Mouse (Mus musculus) forebrain, embryonic 16.5 days (tissue): Measurements from ENCODE around the gene Abcg2. TPM values are rescaled to one million over a fixed set of nuclear protein-coding genes. Genes with fewer than 3 reads are reported as not detected.
"Not testable (repeated sequence)": the region's sequence is repeated elsewhere in the genome, so short reads cannot be mapped to it uniquely, and the experiment has no call there.

Experiments used
- ATAC-seq: fragments of 200-750 bp; cut with Nextera tagmentation; 2 replicates; pipeline ENCODE4 v1.8.0; 2017; ENCODE audit warnings: mild to moderate bottlenecking, moderate library complexity
- H3K27ac ChIP-seq: fragments of 300-500 bp; sonication (generic); 2 replicates; pipeline ENCODE4 v1.5.1; 2014; ENCODE audit warnings: low read length, control low read depth
- H3K27me3 ChIP-seq: fragments of 300-500 bp; sonication (generic); replicated peaks from 2 replicates; pipeline ENCODE4 v1.6.1; 2014; ENCODE audit warnings: low read length; ENCODE audit not compliant: control insufficient read depth, insufficient read depth
- H3K36me3 ChIP-seq: fragments of 300-500 bp; sonication (generic); 2 replicates; pipeline ENCODE4 v1.6.1; 2014; ENCODE audit not compliant: control insufficient read depth, insufficient read depth
- H3K4me1 ChIP-seq: fragments of 300-500 bp; sonication (generic); replicated peaks from 2 replicates; pipeline ENCODE4 v1.6.1; 2014; ENCODE audit warnings: low read length; ENCODE audit not compliant: control insufficient read depth, insufficient read depth
- H3K4me2 ChIP-seq: fragments of 300-500 bp; sonication (generic); 2 replicates; pipeline ENCODE4 v1.6.1; 2014; ENCODE audit warnings: mild to moderate bottlenecking, low read length, control low read depth
- H3K4me3 ChIP-seq: fragments of 300-500 bp; sonication (generic); replicated peaks from 2 replicates; pipeline ENCODE4 v1.5.1; 2014; ENCODE audit warnings: mild to moderate bottlenecking, low read length, control low read depth
- H3K9ac ChIP-seq: fragments of 300-500 bp; sonication (generic); replicated peaks from 2 replicates; pipeline ENCODE4 v1.6.1; 2014; ENCODE audit warnings: low read depth, low read length, control low read depth
- H3K9me3 ChIP-seq: fragments of 300-500 bp; sonication (generic); 2 replicates; pipeline ENCODE4 v1.6.1; 2016; ENCODE audit warnings: low read length; ENCODE audit not compliant: control insufficient read depth
- WGBS: fragments of 180-500 bp; shearing (Covaris S2); extraction: QIAGEN DNeasy Blood & Tissue Kit; methylation state at CpG from one replicate; pipeline ENCODE4 v1.1.7; 2014; 5-methylcytosine and 5-hydroxymethylcytosine counted together
- polyA plus RNA-seq: library from polyadenylated mRNA; unstranded; fragments of >200 nt; fragmentation: Nextera tagmentation; extraction: Ambion mirVana; gene quantifications from 2 replicates; pipeline ENCODE4 v1.2.1, GENCODE M21; 2015

The Abcg2 gene
- polyA plus RNA-seq, 1 experiment from 2014 or later: 33.5 TPM

DNA sequence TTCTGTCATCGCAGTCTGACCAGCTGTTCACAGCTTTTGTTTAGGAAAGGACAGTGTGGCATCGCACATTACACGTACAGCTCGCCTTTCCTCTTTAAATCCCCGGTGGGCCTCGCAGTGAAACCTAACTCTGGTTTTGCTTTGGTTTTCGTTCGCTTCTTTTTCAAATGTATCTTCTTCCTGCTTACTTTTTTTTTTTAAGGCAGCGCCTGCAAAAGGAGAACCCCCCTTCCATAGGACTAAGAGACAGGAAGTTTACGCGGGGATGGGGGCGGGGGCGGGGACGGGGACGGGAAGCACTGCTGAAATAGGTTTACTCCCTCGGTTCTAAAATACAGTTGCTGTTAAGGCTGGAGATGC is 12.0 kb downstream of the Abcg2 start:
- peak overlapping the region; percentile 28 for H3K4me3 ChIP-seq
- H3K36me3 ChIP-seq: no peaks in the 10 kb centered on the region
- no peaks in the 10 kb centered on the region for H3K4me1 ChIP-seq
- peak; percentile 83 for ATAC-seq
- no peak overlapping the region for H3K27ac ChIP-seq
- WGBS: 14% methylated on average over 16 of the region's 16 CpGs
- H3K27me3 ChIP-seq: no peaks in the 10 kb centered on the region
- peak overlapping the region; percentile 16 for H3K9ac ChIP-seq
- no peaks in the 10 kb centered on the region for H3K9me3 ChIP-seq
- H3K4me2 ChIP-seq: peak overlapping the region; percentile 44

GRCm38 (mm10) chr6:58602119-58602518 is 17.8 kb downstream of the Abcg2 start:
- 77% methylated on average over 1 of the region's 1 CpGs for WGBS
- not testable (repeated sequence) for H3K4me2 ChIP-seq, H3K9me3 ChIP-seq, H3K27ac ChIP-seq, H3K9ac ChIP-seq, H3K4me3 ChIP-seq, ATAC-seq, H3K36me3 ChIP-seq, H3K4me1 ChIP-seq, H3K27me3 ChIP-seq

GRCm38 (mm10) chr6:58602991-58603390 is 18.7 kb downstream of the Abcg2 start:
- ATAC-seq, H3K9me3 ChIP-seq, H3K36me3 ChIP-seq, H3K9ac ChIP-seq, H3K27ac ChIP-seq, H3K4me3 ChIP-seq, H3K4me1 ChIP-seq, H3K27me3 ChIP-seq, H3K4me2 ChIP-seq: not testable (repeated sequence)

- not testable (repeated sequence) for H3K9ac ChIP-seq, H3K9me3 ChIP-seq, H3K27ac ChIP-seq, H3K4me2 ChIP-seq, H3K4me3 ChIP-seq, H3K36me3 ChIP-seq, H3K27me3 ChIP-seq, H3K4me1 ChIP-seq
- peak; percentile 69 for ATAC-seq
- 84% methylated on average over 3 of the region's 3 CpGs for WGBS
These were observed 19.3 kb downstream of the Abcg2 start for GRCm38 (mm10) chr6:58603485-58604090.

DNA sequence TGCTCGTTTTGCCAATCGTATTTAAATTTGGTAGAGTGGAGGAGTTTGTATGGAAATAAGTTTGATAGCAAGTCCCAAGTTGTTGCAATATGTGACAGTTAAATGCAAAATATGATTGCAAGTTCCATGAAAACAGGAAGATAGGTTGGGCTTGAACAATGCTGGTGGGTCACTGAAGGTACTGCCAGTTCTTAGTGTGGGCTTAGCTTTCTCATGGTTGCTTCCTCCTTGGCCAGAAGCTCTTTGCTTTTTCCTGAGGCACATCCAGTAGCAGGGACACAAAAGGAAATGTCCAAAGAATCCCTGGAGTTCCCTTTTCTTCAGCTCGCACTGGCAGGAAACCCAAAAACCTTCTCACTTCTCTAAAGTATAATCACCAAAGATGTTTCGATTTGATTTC is 22.3 kb downstream of the Abcg2 start:
- WGBS: 91% methylated on average over 4 of the region's 4 CpGs
- Histone ChIP-seq H3K27ac (no peak overlapping the region), H3K9me3 (peaks cover 10% of the 10 kb centered on the region), H3K27me3 (no peaks in the 10 kb centered on the region), H3K9ac (no peak overlapping the region), H3K4me3 (no peak overlapping the region), H3K4me1 (no peaks in the 10 kb centered on the region), H3K36me3 (no peaks in the 10 kb centered on the region), H3K4me2 (no peak overlapping the region)
- ATAC-seq: no peak

GRCm38 (mm10) chr6:58608422-58608821 is 24.1 kb downstream of the Abcg2 start:
- no peaks in the 10 kb centered on the region for H3K36me3 ChIP-seq
- no peak for ATAC-seq
- no peak overlapping the region for H3K4me3 ChIP-seq
- no peak overlapping the region for H3K9ac ChIP-seq
- H3K4me2 ChIP-seq: no peak overlapping the region
- WGBS: 83% methylated on average over 2 of the region's 2 CpGs
- H3K27me3 ChIP-seq: no peaks in the 10 kb centered on the region
- peaks cover 9% of the 10 kb centered on the region for H3K9me3 ChIP-seq
- H3K4me1 ChIP-seq: no peaks in the 10 kb centered on the region
- no peak overlapping the region for H3K27ac ChIP-seq

DNA sequence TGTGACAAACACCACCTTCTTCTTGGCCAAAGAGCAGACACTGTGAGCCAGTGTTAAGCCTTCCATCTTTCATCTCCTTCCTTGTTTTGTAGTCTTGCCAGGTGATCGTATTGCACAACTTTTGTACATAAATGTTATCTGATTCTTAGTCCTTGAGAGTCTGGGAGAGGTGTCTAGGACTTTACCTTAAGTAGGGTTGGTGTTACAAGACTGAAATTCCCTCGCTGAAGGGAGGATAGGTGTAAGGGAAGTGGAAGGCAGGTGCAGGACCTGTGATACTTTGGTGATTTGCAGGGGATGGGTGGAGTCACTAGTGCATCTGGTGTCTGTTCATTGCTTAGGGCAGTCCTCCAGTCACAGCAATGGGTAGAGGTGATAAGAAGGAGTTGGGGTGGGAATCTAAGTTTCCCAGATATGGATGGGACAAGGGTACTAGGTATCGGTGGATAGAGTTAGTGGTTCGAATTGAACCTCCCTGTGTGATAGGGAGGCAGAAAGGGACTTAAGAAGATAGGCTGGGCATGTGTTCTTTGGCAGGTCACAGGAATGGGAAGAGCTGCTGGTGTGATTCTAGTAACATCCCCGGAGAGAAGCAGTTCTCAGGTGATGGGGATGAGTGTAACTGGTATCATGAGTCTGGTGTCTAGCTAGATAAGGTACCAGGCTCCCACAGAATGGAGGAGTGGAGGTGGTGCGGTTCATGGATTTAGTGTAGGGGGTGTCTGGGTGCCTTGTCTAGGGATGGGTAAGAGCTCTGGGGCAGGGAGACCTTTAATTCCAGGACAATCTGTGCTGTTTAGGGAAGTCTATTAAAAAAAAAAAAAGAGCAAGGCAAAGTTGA is 25.8 kb downstream of the Abcg2 start:
- Histone ChIP-seq H3K27ac (no peak overlapping the region), H3K4me1 (no peaks in the 10 kb centered on the region), H3K27me3 (no peaks in the 10 kb centered on the region), H3K9ac (no peak overlapping the region), H3K4me2 (no peak overlapping the region), H3K9me3 (peaks cover 8% of the 10 kb centered on the region), H3K4me3 (no peak overlapping the region), H3K36me3 (no peaks in the 10 kb centered on the region)
- ATAC-seq: no peak
- 81% methylated on average over 6 of the region's 6 CpGs for WGBS

DNA sequence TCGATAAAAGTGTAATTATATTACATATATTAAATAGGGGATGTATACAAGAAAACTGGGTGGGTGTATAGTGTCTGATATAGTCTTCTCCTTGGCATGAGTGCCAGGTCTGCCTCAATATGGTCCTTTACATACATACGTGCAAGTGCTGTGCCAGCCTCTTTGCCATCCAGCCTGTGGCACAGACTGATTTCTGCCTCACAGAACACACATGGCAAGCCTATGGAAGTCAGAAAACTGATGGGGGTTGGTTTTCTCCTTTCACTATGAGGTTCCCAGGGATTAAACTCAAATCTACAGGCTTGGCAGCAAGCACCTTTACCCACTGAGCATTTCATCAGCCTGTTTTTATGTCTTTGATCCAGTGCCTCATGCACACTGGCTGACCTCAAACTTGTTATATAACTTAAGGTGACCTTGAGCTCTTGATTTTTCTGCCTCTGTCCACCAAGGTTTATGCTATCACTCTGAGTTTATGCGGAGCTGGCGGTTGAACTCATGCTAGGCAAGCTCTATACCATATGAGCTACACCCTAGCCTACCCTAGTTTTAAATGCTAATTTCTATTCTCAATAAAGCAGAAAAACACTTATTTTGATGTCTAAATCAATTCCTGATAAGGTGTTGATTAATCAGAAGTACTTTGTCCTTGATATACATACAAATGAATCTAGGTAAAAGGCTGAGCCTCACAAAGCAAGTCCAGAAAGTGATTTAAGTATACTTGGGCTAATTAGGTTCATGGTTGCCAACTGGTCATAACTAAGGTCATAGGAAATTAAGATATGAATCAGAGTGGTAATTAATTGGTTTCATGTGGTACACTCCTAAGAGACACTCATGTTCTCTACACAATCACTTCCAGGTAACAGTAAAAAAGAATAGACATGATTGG is 26.7 kb downstream of the Abcg2 start:
- 67% methylated on average over 4 of the region's 4 CpGs for WGBS
- Histone ChIP-seq H3K9me3 (peaks cover 8% of the 10 kb centered on the region), H3K4me2 (no peak overlapping the region), H3K36me3 (no peaks in the 10 kb centered on the region), H3K9ac (no peak overlapping the region), H3K4me3 (no peak overlapping the region), H3K27ac (no peak overlapping the region), H3K4me1 (no peaks in the 10 kb centered on the region), H3K27me3 (no peaks in the 10 kb centered on the region)
- ATAC-seq: peak; percentile 64; the same call in 1 of the 2 replicates

DNA sequence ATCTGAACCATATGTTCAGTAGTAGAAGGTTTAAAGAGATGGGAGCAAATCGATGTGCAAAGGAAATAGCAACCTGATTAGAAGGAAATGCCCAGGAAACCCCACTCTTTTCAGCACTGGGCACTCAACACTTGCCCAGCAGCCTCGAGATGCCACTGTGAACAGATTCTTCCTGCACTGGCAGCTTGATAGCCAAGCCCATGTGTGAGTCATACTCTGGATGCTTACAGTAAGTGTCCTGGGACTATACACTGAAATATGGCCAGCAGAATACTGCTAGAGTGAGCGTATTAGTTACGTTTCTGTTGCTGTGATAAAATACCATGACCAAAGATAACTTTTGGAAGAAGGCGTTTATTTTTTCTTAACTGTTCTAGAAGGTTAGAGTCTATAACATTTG is 39.8 kb downstream of the Abcg2 start:
- H3K36me3 ChIP-seq: no peaks in the 10 kb centered on the region
- 87% methylated on average over 5 of the region's 5 CpGs for WGBS
- H3K9me3 ChIP-seq: no peaks in the 10 kb centered on the region
- H3K4me2 ChIP-seq: no peak overlapping the region
- no peak overlapping the region for H3K4me3 ChIP-seq
- no peaks in the 10 kb centered on the region for H3K4me1 ChIP-seq
- no peak overlapping the region for H3K27ac ChIP-seq
- no peak overlapping the region for H3K9ac ChIP-seq
- ATAC-seq: no peak
- H3K27me3 ChIP-seq: no peaks in the 10 kb centered on the region
